Mouse (Mus musculus) liver, embryonic 14.5 days (tissue): ENCODE results near the gene Coro2a.

Experiments used
- CTCF ChIP-seq: IDR thresholded peaks from 2 replicates; pipeline ENCODE4 v1.5.1; 2016; ENCODE audit warnings: antibody characterized with exemption, low read depth, control low read depth
- EP300 ChIP-seq: IDR thresholded peaks from 2 replicates; pipeline ENCODE4 v1.6.1; 2016; ENCODE audit warnings: antibody characterized with exemption, low read depth

- TF ChIP-seq CTCF = no peak
- TF ChIP-seq EP300 = no peak
Observed at GRCm38 (mm10) chr4:46543366-46544050, 58.5 kb downstream of the Coro2a start.
